Mouse (Mus musculus) lung, embryonic 16.5 days (tissue): ENCODE results near the gene Olfr704. TPM values are rescaled to one million over a fixed set of nuclear protein-coding genes. Genes with fewer than 3 reads are reported as not detected.
"Not testable (repeated sequence)": the region's sequence is repeated elsewhere in the genome, so short reads cannot be mapped to it uniquely, and the experiment has no call there.

Source experiments
- ATAC-seq: fragments of 200-750 bp; cut with Nextera tagmentation; 2 replicates; pipeline ENCODE4 v1.8.0; 2017; ENCODE audit warnings: low read depth, mild to moderate bottlenecking, moderate library complexity
- H3K27ac ChIP-seq: fragments of 300-500 bp; sonication (generic); 2 replicates; pipeline ENCODE4 v1.5.1; 2014; ENCODE audit warnings: mild to moderate bottlenecking, control low read depth, low read length
- H3K27me3 ChIP-seq: fragments of 300-500 bp; sonication (generic); 2 replicates; pipeline ENCODE4 v1.6.1; 2014; ENCODE audit warnings: low read depth, low read length, mixed read lengths; ENCODE audit not compliant: control insufficient read depth, insufficient read depth
- H3K36me3 ChIP-seq: fragments of 300-500 bp; sonication (generic); 2 replicates; pipeline ENCODE4 v1.6.1; 2014; ENCODE audit warnings: low read length; ENCODE audit not compliant: control insufficient read depth, insufficient read depth
- H3K4me1 ChIP-seq: fragments of 300-500 bp; sonication (generic); replicated peaks from 2 replicates; pipeline ENCODE4 v1.6.1; 2014; ENCODE audit warnings: low read length, mixed read lengths; ENCODE audit not compliant: control insufficient read depth, insufficient read depth
- H3K4me2 ChIP-seq: fragments of 300-500 bp; sonication (generic); 2 replicates; pipeline ENCODE4 v1.6.1; 2014; ENCODE audit warnings: low read depth, low read length, control low read depth
- H3K4me3 ChIP-seq: fragments of 300-500 bp; sonication (generic); 2 replicates; pipeline ENCODE4 v1.5.1; 2014; ENCODE audit warnings: mild to moderate bottlenecking, low read length, control low read depth
- H3K9ac ChIP-seq: fragments of 300-500 bp; sonication (generic); 2 replicates; pipeline ENCODE4 v1.6.1; 2014; ENCODE audit warnings: low read length, control low read depth
- H3K9me3 ChIP-seq: fragments of 300-500 bp; sonication (generic); 2 replicates; pipeline ENCODE4 v1.6.1; 2016; ENCODE audit warnings: low read length; ENCODE audit not compliant: control insufficient read depth
- WGBS: fragments of 180-500 bp; shearing (Covaris S2); extraction: QIAGEN DNeasy Blood & Tissue Kit; methylation state at CpG from one replicate; pipeline ENCODE4 v1.1.7; 2014; 5-methylcytosine and 5-hydroxymethylcytosine counted together
- polyA plus RNA-seq: library from polyadenylated mRNA; unstranded; fragments of >200 nt; fragmentation: Nextera tagmentation; extraction: Ambion mirVana; gene quantifications from 2 replicates; pipeline ENCODE4 v1.2.1, GENCODE M21; 2015

Olfr704 gene
- polyA plus RNA-seq, result not detected in 2 replicates

GRCm38 (mm10) chr7:106862885-106863284, at the start of gene Olfr704:
Gene Olfr704, plus strand, starts transcription at chr7:106863185.
- Histone ChIP-seq H3K27me3 (no peaks in the 10 kb centered on the region), H3K4me1 (no peaks in the 10 kb centered on the region), H3K36me3 (no peaks in the 10 kb centered on the region), H3K27ac (no peak within 1 kb of the TSS), H3K9ac (no peak within 1 kb of the TSS), H3K4me2 (no peak within 1 kb of the TSS), H3K4me3 (no peak within 1 kb of the TSS), H3K9me3 (no peaks in the 10 kb centered on the region)
- ATAC-seq, result no peak

- Histone ChIP-seq H3K27ac (no peak within 1 kb of the TSS), H3K9ac (no peak within 1 kb of the TSS), H3K27me3 (no peaks in the 10 kb centered on the region), H3K4me1 (no peaks in the 10 kb centered on the region), H3K36me3 (no peaks in the 10 kb centered on the region), H3K4me2 (no peak within 1 kb of the TSS), H3K4me3 (no peak within 1 kb of the TSS), H3K9me3 (no peaks in the 10 kb centered on the region)
- no peak for ATAC-seq
- whole genome bisulfite sequencing, result 57% methylated on average over 2 of the region's 2 CpGs
These were observed 49.2 kb upstream of the Olfr704 start, which contains the start of gene Olfr701 for GRCm38 (mm10) chr7:106813829-106814228. Gene Olfr701, plus strand, starts transcription at chr7:106814129.

GRCm38 (mm10) chr7:106815775-106816174, 47.2 kb upstream of the Olfr704 start:
- 34% methylated on average over 2 of the region's 2 CpGs for WGBS
- H3K9me3 ChIP-seq, result no peaks in the 10 kb centered on the region; the same call in 1 of the 2 replicates
- H3K9ac ChIP-seq, result no peak overlapping the region
- no peaks in the 10 kb centered on the region for H3K27me3 ChIP-seq
- no peaks in the 10 kb centered on the region for H3K4me1 ChIP-seq
- H3K36me3 ChIP-seq, result no peaks in the 10 kb centered on the region
- ATAC-seq, result no peak
- H3K4me2 ChIP-seq, result no peak overlapping the region
- no peak overlapping the region for H3K4me3 ChIP-seq
- no peak overlapping the region for H3K27ac ChIP-seq

GRCm38 (mm10) chr7:106818414-106818813, 44.6 kb upstream of the Olfr704 start:
- Histone ChIP-seq H3K4me2 (no peak overlapping the region), H3K27ac (no peak overlapping the region), H3K9ac (no peak overlapping the region), H3K4me1 (no peaks in the 10 kb centered on the region), H3K4me3 (no peak overlapping the region), H3K27me3 (no peaks in the 10 kb centered on the region), H3K9me3 (no peaks in the 10 kb centered on the region; the same call in 1 of the 2 replicates), H3K36me3 (no peaks in the 10 kb centered on the region)
- no peak for ATAC-seq

GRCm38 (mm10) chr7:106833793-106834192, 29.2 kb upstream of the Olfr704 start, which contains the start of gene Olfr702:
Gene Olfr702, minus strand, starts transcription at chr7:106833893.
- no peak within 1 kb of the TSS for H3K4me2 ChIP-seq
- ATAC-seq, result no peak
- H3K27ac ChIP-seq, result no peak within 1 kb of the TSS
- H3K9me3 ChIP-seq, result no peaks in the 10 kb centered on the region
- no peaks in the 10 kb centered on the region for H3K36me3 ChIP-seq
- H3K9ac ChIP-seq, result no peak within 1 kb of the TSS
- H3K27me3 ChIP-seq, result no peaks in the 10 kb centered on the region
- no peaks in the 10 kb centered on the region for H3K4me1 ChIP-seq
- no peak within 1 kb of the TSS for H3K4me3 ChIP-seq

GRCm38 (mm10) chr7:106843060-106843459, 19.9 kb upstream of the Olfr704 start, which contains the start of gene Olfr703:
Gene Olfr703, plus strand, starts transcription at chr7:106843360.
- H3K36me3 ChIP-seq, result no peaks in the 10 kb centered on the region
- H3K27ac ChIP-seq, result no peak within 1 kb of the TSS
- no peak within 1 kb of the TSS for H3K9ac ChIP-seq
- H3K4me1 ChIP-seq, result no peaks in the 10 kb centered on the region
- H3K4me3 ChIP-seq, result no peak within 1 kb of the TSS
- H3K9me3 ChIP-seq, result no peaks in the 10 kb centered on the region
- H3K4me2 ChIP-seq, result no peak within 1 kb of the TSS
- ATAC-seq, result no peak
- WGBS, result 52% methylated on average over 2 of the region's 2 CpGs
- no peaks in the 10 kb centered on the region for H3K27me3 ChIP-seq

- Histone ChIP-seq H3K27me3 (no peaks in the 10 kb centered on the region), H3K9ac (no peak within 1 kb of the TSS), H3K4me3 (no peak within 1 kb of the TSS), H3K27ac (no peak within 1 kb of the TSS), H3K9me3 (no peaks in the 10 kb centered on the region), H3K4me2 (no peak within 1 kb of the TSS), H3K4me1 (no peaks in the 10 kb centered on the region), H3K36me3 (no peaks in the 10 kb centered on the region)
- WGBS, result 78% methylated on average over 3 of the region's 3 CpGs
- no peak for ATAC-seq
These were observed 13.8 kb downstream of the Olfr704 start, which contains the start of gene Olfr705 for GRCm38 (mm10) chr7:106876791-106877190. Gene Olfr705, minus strand, starts transcription at chr7:106876891.

- ATAC-seq, result no peak
- H3K9me3 ChIP-seq, result no peaks in the 10 kb centered on the region
- H3K36me3 ChIP-seq, result no peaks in the 10 kb centered on the region
- WGBS, result 75% methylated on average over 2 of the region's 2 CpGs
- H3K27me3 ChIP-seq, result no peaks in the 10 kb centered on the region
- no peak within 1 kb of the TSS for H3K4me2 ChIP-seq
- no peak within 1 kb of the TSS for H3K27ac ChIP-seq
- no peak within 1 kb of the TSS for H3K9ac ChIP-seq
- no peak within 1 kb of the TSS for H3K4me3 ChIP-seq
- no peaks in the 10 kb centered on the region for H3K4me1 ChIP-seq
These were observed 25.1 kb downstream of the Olfr704 start, which contains the start of gene Olfr706 for GRCm38 (mm10) chr7:106888062-106888461. Gene Olfr706, minus strand, starts transcription at chr7:106888162.

- not testable (repeated sequence) for H3K4me1 ChIP-seq, H3K27ac ChIP-seq, H3K27me3 ChIP-seq, ATAC-seq, H3K4me3 ChIP-seq, H3K9me3 ChIP-seq, H3K36me3 ChIP-seq, H3K9ac ChIP-seq, H3K4me2 ChIP-seq
- WGBS, result 80% methylated on average over 3 of the region's 3 CpGs
These were observed 38.2 kb downstream of the Olfr704 start, which contains the start of gene Olfr707 for GRCm38 (mm10) chr7:106901141-106901540. Gene Olfr707, minus strand, starts transcription at chr7:106901241.

- no peaks in the 10 kb centered on the region for H3K4me1 ChIP-seq
- H3K4me3 ChIP-seq, result no peak within 1 kb of the TSS
- H3K9me3 ChIP-seq, result no peaks in the 10 kb centered on the region
- H3K4me2 ChIP-seq, result no peak within 1 kb of the TSS
- no peaks in the 10 kb centered on the region for H3K36me3 ChIP-seq
- no peak within 1 kb of the TSS for H3K27ac ChIP-seq
- H3K27me3 ChIP-seq, result no peaks in the 10 kb centered on the region
- WGBS, result 42% methylated on average over 2 of the region's 2 CpGs
- H3K9ac ChIP-seq, result no peak within 1 kb of the TSS
- ATAC-seq, result no peak
These were observed 44.7 kb downstream of the Olfr704 start, which contains the start of gene Olfr1532-ps1 for GRCm38 (mm10) chr7:106907676-106908075. Gene Olfr1532-ps1, plus strand, starts transcription at chr7:106908001.
